Mouse (Mus musculus) midbrain, embryonic 14.5 days (tissue): Measurements from ENCODE around the gene Rhpn2. TPM values are rescaled to one million over a fixed set of nuclear protein-coding genes. Genes with fewer than 3 reads are reported as not detected.

Experiments used
- ATAC-seq: fragments of 200-750 bp; cut with Nextera tagmentation; 2 replicates; pipeline ENCODE4 v1.8.0; 2017; ENCODE audit warnings: moderate number of reproducible peaks, moderate library complexity; ENCODE audit not compliant: low FRiP score, low TSS enrichment
- DNase-seq: peaks from one replicate; pipeline ENCODE4 v3.0.0-alpha.2; 2015
- H3K27ac ChIP-seq: fragments of 300-500 bp; sonication (generic); replicated peaks from 2 replicates; pipeline ENCODE4 v1.5.1; 2014; ENCODE audit warnings: mild to moderate bottlenecking, low read depth, low read length, moderate library complexity
- H3K27me3 ChIP-seq: fragments of 300-500 bp; sonication (generic); 2 replicates; pipeline ENCODE4 v1.6.1; 2014; ENCODE audit warnings: low read length, control low read depth, mixed read lengths; ENCODE audit not compliant: control insufficient read depth, insufficient read depth
- H3K36me3 ChIP-seq: fragments of 300-500 bp; sonication (generic); 2 replicates; pipeline ENCODE4 v1.6.1; 2014; ENCODE audit warnings: low read length, control low read depth; ENCODE audit not compliant: control insufficient read depth, insufficient read depth
- H3K4me1 ChIP-seq: fragments of 300-500 bp; sonication (generic); 2 replicates; pipeline ENCODE4 v1.6.1; 2014; ENCODE audit warnings: mild to moderate bottlenecking, antibody characterized with exemption, low read length, control low read depth; ENCODE audit not compliant: control insufficient read depth, insufficient read depth
- H3K4me2 ChIP-seq: fragments of 300-500 bp; sonication (generic); 2 replicates; pipeline ENCODE4 v1.6.1; 2014; ENCODE audit warnings: mild to moderate bottlenecking, low read length, moderate library complexity
- H3K4me3 ChIP-seq: fragments of 300-500 bp; sonication (generic); replicated peaks from 2 replicates; pipeline ENCODE4 v1.5.1; 2014; ENCODE audit warnings: low read depth, low read length
- H3K9ac ChIP-seq: fragments of 300-500 bp; sonication (generic); replicated peaks from 2 replicates; pipeline ENCODE4 v1.6.1; 2014; ENCODE audit warnings: mild to moderate bottlenecking, low read length, moderate library complexity
- H3K9me3 ChIP-seq: fragments of 300-500 bp; sonication (generic); 2 replicates; pipeline ENCODE4 v1.6.1; 2016; ENCODE audit warnings: low read length, control low read depth, mixed read lengths; ENCODE audit not compliant: control insufficient read depth
- WGBS: fragments of 180-500 bp; shearing (Covaris S2); extraction: QIAGEN DNeasy Blood & Tissue Kit; methylation state at CpG from one replicate; pipeline ENCODE4 v1.1.7; 2014; 5-methylcytosine and 5-hydroxymethylcytosine counted together
- polyA plus RNA-seq: library from polyadenylated mRNA; unstranded; fragments of >200 nt; fragmentation: Nextera tagmentation; extraction: Ambion mirVana; gene quantifications from 2 replicates; pipeline ENCODE4 v1.2.1, GENCODE M21; 2014

Gene Rhpn2
- polyA plus RNA-seq, 1 experiment from 2014 or later = 1.9 TPM

GRCm38 (mm10) chr7:35373146-35373989 is 39.4 kb downstream of the Rhpn2 start:
- Histone ChIP-seq H3K27ac (no peak overlapping the region), H3K4me1 (no peaks in the 10 kb centered on the region), H3K27me3 (no peaks in the 10 kb centered on the region), H3K36me3 (no peaks in the 10 kb centered on the region), H3K9ac (no peak overlapping the region), H3K4me2 (no peak overlapping the region), H3K4me3 (no peak overlapping the region), H3K9me3 (no peaks in the 10 kb centered on the region)
- ATAC-seq = no peak
- 62% methylated on average over 16 of the region's 16 CpGs for WGBS
- no peak for DNase-seq

DNA sequence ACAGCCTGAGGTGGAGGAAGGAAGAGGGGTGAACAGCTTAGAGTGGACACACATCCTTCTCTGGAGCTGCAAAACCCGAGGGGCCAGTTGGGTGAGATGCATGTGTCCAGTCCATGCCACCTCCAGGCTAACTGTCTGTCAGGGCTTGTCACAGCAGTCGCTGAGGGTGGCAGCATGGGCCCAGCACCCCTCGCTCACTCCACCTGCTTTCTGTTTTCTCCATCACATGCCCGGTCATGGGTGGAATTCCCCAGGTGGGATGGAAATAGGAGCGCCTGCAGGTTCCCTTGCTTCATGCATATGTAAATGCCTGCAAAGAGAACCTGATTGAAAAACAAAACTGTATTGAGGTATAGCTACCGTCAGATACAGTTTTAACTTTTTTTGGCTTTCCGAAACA is 40.3 kb downstream of the Rhpn2 start:
- H3K4me1 ChIP-seq = no peaks in the 10 kb centered on the region
- no peak for DNase-seq
- no peak for ATAC-seq
- H3K27ac ChIP-seq = no peak overlapping the region
- no peak overlapping the region for H3K9ac ChIP-seq
- no peaks in the 10 kb centered on the region for H3K27me3 ChIP-seq
- H3K4me3 ChIP-seq = no peak overlapping the region
- H3K36me3 ChIP-seq = no peaks in the 10 kb centered on the region
- no peaks in the 10 kb centered on the region for H3K9me3 ChIP-seq
- WGBS = 84% methylated on average over 7 of the region's 7 CpGs
- H3K4me2 ChIP-seq = no peak overlapping the region

DNA sequence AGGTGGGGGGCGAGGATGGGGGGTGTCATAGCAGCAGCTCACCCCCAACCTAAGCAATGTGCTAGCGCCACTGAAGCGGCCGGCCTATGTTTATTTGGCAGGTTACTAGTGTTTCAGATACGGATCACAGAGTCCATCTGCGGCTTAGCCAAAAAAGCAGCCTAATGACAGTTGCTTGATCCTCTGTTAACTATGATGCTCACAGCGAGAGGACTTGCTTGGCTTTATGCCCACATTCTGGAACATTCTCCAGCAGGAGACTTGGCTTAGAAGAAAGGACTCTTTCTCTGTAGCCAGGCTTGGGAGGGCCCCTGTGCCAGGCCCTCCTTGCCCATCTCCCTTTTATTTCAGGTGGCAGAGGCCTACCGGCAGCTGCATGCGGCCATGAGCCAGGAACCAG is 42.7 kb downstream of the Rhpn2 start:
- 87% methylated on average over 9 of the region's 9 CpGs for WGBS
- Histone ChIP-seq H3K27ac (no peak overlapping the region), H3K4me3 (no peak overlapping the region), H3K9ac (no peak overlapping the region), H3K27me3 (no peaks in the 10 kb centered on the region), H3K36me3 (no peaks in the 10 kb centered on the region), H3K4me2 (no peak overlapping the region), H3K4me1 (no peaks in the 10 kb centered on the region), H3K9me3 (no peaks in the 10 kb centered on the region)
- no peak for ATAC-seq
- peak; percentile 29 for DNase-seq

- ATAC-seq (peak; percentile 46), DNase-seq (no peak)
- Histone ChIP-seq H3K9ac (no peak overlapping the region), H3K4me3 (no peak overlapping the region), H3K27ac (no peak overlapping the region), H3K4me1 (no peaks in the 10 kb centered on the region), H3K4me2 (no peak overlapping the region), H3K27me3 (no peaks in the 10 kb centered on the region), H3K9me3 (no peaks in the 10 kb centered on the region), H3K36me3 (no peaks in the 10 kb centered on the region)
- WGBS = 53% methylated on average over 16 of the region's 16 CpGs
Observed at GRCm38 (mm10) chr7:35379492-35380119, 45.6 kb downstream of the Rhpn2 start.

DNA sequence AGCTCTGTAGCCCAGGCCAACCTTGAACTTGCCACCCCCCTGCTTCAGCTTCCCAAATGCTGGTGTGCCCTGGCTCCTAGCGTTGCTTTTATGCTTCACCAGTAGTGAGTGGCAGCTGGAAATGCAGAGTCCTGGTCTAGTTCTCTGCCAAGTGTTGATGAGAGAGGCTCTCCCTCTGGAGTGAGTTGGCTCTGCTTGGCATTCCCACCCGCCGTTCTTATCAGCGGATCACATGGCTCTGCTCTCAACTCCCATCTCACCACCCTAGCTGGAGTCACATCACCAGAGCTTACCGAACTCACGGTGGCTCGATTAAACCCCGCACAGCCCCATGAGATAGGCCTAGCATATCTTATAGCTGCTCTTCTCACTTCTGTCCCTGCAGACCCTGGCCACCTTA is 46.4 kb downstream of the Rhpn2 start:
- no peak overlapping the region for H3K4me3 ChIP-seq
- no peaks in the 10 kb centered on the region for H3K27me3 ChIP-seq
- no peak overlapping the region for H3K4me2 ChIP-seq
- DNase-seq = no peak
- no peak for ATAC-seq
- no peaks in the 10 kb centered on the region for H3K4me1 ChIP-seq
- no peak overlapping the region for H3K27ac ChIP-seq
- no peaks in the 10 kb centered on the region for H3K36me3 ChIP-seq
- H3K9ac ChIP-seq = no peak overlapping the region
- 94% methylated on average over 8 of the region's 8 CpGs for WGBS
- H3K9me3 ChIP-seq = no peaks in the 10 kb centered on the region

- H3K4me1 ChIP-seq = no peaks in the 10 kb centered on the region
- H3K4me2 ChIP-seq = no peak overlapping the region
- H3K27me3 ChIP-seq = no peaks in the 10 kb centered on the region
- ATAC-seq (no peak), DNase-seq (no peak)
- no peak overlapping the region for H3K27ac ChIP-seq
- no peak overlapping the region for H3K4me3 ChIP-seq
- H3K36me3 ChIP-seq = no peaks in the 10 kb centered on the region
- WGBS = 56% methylated on average over 16 of the region's 16 CpGs
- H3K9me3 ChIP-seq = no peaks in the 10 kb centered on the region
- H3K9ac ChIP-seq = no peak overlapping the region
Observed at GRCm38 (mm10) chr7:35381861-35382260, 47.9 kb downstream of the Rhpn2 start.

- Histone ChIP-seq H3K36me3 (no peaks in the 10 kb centered on the region), H3K9me3 (no peaks in the 10 kb centered on the region), H3K9ac (no peak overlapping the region), H3K27ac (no peak overlapping the region), H3K4me2 (no peak overlapping the region), H3K27me3 (no peaks in the 10 kb centered on the region), H3K4me3 (no peak overlapping the region), H3K4me1 (no peaks in the 10 kb centered on the region)
- 62% methylated on average over 2 of the region's 2 CpGs for WGBS
- ATAC-seq (no peak), DNase-seq (no peak)
Observed at GRCm38 (mm10) chr7:35382706-35383353, 48.9 kb downstream of the Rhpn2 start.

DNA sequence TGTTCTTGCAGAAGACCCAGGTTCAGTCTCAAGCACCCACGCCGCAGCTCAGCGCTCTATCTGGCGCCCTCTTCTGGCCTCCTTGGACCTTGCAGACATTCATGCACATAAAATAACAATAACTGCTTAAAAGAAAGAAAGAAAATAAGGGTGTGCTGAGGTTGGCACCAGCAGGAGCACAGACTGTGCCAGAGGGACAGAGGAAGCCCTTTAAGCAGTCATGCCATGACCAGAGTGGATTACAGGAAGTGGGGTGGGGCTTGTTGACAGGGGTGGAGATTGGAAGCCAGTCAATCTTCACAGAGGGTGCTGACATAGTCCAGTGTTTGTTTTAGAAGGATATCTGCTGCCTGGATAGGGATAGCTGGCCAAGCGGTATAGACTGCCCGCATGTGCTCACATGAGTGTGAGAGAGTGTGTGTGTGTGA is 52.6 kb downstream of the Rhpn2 start:
- Histone ChIP-seq H3K9me3 (no peaks in the 10 kb centered on the region), H3K4me3 (no peak overlapping the region), H3K36me3 (no peaks in the 10 kb centered on the region), H3K27ac (no peak overlapping the region), H3K27me3 (no peaks in the 10 kb centered on the region), H3K4me1 (no peaks in the 10 kb centered on the region), H3K4me2 (no peak overlapping the region), H3K9ac (no peak overlapping the region)
- WGBS = 67% methylated on average over 6 of the region's 6 CpGs
- ATAC-seq = no peak
- no peak for DNase-seq
